Comparison of ENCODE assay signal across 16 mouse cellular contexts in the genomic region with DNA sequence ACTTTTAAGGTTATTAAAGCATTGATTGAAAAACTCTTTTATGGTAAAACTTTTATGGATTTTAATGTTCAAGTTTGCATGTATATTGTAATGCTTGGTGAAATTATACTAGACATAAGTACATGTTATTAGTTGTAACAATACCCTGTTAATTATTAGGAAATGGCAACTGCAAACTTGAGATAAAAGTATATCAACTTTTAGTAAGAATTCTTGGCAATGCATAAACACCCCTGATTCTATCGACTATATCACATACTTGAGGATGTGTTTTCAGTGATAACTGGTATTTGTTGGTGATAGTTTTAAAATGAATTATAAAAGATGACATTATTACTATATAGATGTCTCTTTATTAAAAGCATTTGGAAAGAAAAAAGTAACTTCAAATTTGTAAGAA.
"Had no signal": no experiment of that assay in that cellular context is flagged by ENCODE, and none has a peak within 500 bp of the region (broad histone marks: within the 10 kb centered on the region; RNA-seq: fewer than 3 reads in every experiment).

No protein-coding gene starts in this region.

- H3K36me3 ChIP-seq: neural tube, embryonic 13.5 days; neural tube, embryonic 15.5 days; stomach, embryonic 15.5 days had no signal

- H3K4me1 ChIP-seq: neural tube, embryonic 13.5 days; neural tube, embryonic 15.5 days; stomach, embryonic 15.5 days had no signal

- H3K4me3 ChIP-seq: neural tube, embryonic 13.5 days; neural tube, embryonic 15.5 days; stomach, embryonic 15.5 days had no signal

- H3K9ac ChIP-seq: neural tube, embryonic 13.5 days; neural tube, embryonic 15.5 days; stomach, embryonic 15.5 days had no signal

- DNase-seq: retina, postnatal 1 day; right cerebral cortex, adult 18-20 months; right cerebral cortex, postnatal 14 days; right cerebral cortex, postnatal 25 days; right cerebral cortex, postnatal 4 days; spleen, adult 18-20 months; thymus, adult 18-20 months; thymus, adult 2 months; thymus, postnatal 14 days; thymus, postnatal 25 days; thymus, postnatal 36 days; thymus, postnatal 4 days had no signal

- H3K4me2 ChIP-seq: neural tube, embryonic 13.5 days; neural tube, embryonic 15.5 days; stomach, embryonic 15.5 days had no signal

- H3K27ac ChIP-seq: neural tube, embryonic 13.5 days; neural tube, embryonic 15.5 days; stomach, embryonic 15.5 days; stomach, postnatal 0 days had no signal

- H3K27me3 ChIP-seq: neural tube, embryonic 13.5 days; neural tube, embryonic 15.5 days; stomach, embryonic 15.5 days had no signal

- H3K9me3 ChIP-seq: neural tube, embryonic 13.5 days; neural tube, embryonic 15.5 days; stomach, embryonic 15.5 days had no signal
